Mouse (Mus musculus): ENCODE results near the gene Col4a3. TPM values are rescaled to one million over a fixed set of nuclear protein-coding genes. Genes with fewer than 3 reads are reported as not detected.

Col4a3 gene
- total RNA-seq, 2 experiments from 2014 or later, result 0.88 to 1.9 TPM

DNA sequence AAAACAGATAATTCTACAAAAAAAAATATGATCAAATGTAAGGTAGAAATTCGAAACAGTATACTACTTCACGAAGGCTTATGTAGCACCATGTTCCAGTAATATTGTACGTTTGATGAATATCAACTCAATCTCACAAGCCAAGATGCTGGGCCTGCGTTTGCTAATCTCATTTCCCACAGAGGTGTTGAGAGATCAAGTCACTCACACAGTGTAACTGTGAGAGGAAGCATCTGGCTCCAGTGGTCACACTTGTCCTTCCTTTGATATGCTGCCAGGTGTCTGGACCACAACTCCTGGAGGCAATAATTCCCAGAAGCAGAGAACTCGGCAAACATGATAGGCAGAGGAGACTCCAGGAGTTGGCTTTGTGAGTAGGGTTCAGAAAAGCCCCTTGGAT is 99.6 kb downstream of the Col4a3 start:
- DNase-seq, result no peak

DNA sequence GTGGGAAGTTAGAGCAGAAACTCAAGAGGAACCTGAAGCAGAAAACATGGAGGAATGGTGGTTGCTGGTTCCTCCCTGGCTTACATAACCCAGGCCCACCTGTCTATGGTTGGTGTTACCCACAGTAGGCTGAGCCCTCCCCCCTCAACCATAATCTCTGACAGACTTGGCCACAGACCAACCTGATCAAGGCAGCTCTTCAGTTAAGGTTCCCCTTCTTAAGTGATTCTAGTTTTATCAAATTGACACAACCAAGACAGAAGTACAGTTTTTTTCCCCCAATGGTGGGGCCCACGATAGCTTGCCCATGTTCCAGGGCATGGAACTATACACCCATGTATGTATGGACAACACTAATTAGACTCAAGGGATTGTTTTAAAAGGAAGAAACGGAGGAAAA is 100.1 kb downstream of the Col4a3 start:
- DNase-seq, result no peak

DNA sequence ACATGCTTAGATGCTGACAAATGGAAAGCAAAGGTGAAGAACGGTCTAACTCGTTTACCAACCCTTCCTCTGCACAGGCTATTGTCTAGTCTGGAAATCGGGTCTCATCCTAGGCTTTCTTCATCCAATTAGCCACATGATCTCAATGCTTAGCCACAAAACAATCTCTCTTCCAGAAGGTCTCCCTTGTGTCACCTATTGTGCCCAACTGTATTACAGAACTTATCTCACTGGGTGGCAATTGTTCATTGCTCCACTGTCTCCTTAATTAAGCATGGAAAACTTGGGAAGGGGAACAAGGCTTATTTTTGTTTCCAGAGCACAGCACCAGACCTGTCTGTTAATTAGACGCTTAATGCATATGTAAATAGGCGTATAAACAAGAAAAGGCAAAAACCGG is 101.2 kb downstream of the Col4a3 start:
- DNase-seq, result no peak

DNA sequence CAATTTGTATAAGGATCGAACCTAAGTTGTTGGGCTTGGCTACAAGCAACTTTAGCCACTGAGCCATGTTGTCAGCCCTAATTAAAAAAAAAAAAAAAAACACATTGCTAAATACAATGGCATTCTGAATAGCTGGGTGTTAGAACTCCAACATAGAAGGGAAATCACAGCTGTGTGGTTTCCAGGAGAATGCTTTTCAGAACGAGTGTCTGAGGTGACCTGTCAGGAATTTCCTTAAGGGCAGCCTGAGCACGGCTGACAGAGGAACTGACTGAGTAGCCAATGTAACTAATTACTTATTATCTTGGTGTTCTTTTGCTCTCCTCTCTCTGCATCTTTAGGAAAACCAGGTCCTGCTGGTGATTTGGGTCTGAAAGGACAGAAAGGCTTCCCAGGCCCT is 109.2 kb downstream of the Col4a3 start:
- DNase-seq, result no peak

DNA sequence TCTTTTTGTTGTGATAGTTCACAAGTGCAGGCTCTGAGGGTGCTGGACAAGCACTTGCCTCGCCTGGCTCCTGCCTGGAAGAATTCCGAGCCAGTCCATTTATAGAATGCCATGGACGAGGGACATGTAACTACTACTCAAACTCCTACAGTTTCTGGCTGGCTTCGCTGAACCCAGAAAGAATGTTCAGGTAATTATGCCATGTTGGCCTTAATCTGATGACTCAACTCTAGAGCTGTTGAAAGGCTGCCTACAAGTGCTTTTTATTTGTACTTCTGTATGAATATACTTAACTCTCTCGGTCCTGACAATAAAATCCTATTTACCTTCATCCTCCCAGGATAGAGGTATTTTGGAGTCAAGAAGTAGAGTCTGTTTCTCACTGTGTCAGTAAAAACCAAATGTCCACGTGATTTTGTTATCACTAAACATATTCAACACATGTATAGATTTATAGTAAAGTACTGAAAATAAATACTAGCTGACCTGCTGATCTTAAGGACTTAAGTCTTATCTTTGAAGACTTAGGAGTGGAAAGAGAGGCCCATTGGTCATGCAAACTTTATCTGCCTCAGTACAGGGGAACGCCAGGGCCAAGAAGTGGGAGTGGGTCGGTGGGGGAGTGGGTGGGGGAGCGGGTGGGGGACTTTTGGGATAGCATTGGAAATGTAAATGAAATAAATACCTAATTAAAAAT is 131.2 kb downstream of the Col4a3 start:
- DNase-seq, result no peak

DNA sequence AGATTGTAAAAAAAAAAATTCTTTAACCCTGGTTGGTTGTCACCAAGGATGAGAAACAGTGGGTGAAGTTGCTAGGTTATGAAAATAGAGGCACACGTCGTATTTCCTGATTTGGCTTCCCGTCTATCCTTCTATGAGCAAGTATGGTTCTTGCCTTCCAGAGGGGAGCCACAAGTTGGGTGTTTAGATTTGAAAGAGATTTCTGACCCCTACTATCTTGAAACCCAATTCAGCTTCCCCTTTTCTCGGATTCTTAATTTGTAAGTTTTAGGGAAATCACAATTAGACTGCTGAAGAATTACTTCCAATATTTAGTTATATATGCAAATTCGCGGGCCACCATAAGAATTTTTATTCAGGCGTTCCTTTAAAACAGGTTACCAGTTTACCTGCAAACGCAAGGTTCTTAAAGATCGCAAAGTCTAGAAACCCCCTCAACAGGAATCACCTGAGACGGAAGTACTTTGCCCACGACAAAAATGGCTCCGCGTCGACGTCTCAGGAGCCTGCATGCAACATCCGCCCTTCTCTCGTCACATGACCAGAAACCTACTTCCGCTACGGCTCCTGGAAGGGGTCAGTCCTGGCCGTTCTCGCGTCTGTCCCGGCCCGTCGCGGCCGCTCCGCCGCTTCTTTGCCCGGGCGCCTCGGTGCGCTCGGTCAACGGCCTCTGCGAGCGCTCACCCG is 137.8 kb downstream of the Col4a3 start, which contains the start of gene Mff:
TSS of gene Mff (plus strand) at position 552 of the 687 bp plus-strand sequence.
- DNase-seq, result peak; percentile 88

DNA sequence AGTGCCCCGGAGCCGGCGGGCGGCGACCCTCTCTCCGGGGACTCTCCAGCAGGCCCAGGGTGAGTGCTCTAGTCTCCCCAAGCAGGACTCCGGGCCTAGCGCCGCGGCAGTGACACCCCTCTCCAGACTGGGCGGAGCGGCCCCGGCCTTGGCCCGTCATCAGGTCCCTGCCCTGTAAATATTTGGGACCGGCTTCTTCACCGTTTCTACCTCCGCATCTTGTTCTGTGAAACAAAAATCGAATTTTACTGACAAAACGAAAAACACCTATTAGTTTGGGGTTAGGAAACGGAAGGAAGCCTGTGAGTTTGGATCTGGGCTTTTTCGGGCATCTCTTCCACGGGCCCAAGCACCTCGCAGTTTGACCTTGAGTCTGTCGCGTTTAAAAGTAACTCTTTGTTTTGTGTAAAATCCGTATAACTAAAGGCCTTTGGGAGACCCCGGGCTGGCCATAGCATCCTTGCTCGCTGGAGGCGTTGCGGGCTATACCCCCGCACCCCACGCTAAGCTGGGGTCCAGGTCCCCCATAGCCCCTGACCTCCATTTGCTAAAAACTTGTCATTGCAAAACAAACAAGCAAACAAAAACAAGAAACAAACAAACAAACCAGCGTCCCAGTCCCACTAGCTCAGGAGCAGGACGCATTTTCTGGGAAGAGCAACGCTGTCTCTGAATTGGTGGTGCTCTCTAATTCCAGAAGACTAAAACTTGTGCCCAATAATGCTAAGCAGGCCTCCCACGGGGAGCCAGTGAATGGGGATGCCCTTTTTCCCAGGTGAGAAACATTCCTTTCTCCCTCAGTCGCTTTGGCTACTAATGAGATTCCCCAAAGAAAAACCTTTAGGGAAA is 138.5 kb downstream of the Col4a3 start:
- peak; percentile 82 for DNase-seq

DNA sequence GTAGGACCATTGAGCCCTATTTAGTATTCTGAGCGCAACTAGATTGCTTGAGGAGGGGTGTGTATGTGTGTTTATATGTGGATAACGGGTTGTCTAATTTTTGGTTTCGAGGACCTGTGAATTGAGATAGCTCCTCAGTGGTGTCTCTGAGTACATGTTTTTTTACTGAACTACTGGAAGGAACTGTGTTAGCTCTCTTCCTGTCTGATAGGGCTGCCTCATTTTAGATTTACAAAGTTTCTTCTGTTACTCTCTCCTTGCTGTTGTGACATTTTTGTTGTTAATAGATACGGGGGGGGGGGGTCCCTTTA is 139.1 kb downstream of the Col4a3 start:
- no peak for DNase-seq

DNA sequence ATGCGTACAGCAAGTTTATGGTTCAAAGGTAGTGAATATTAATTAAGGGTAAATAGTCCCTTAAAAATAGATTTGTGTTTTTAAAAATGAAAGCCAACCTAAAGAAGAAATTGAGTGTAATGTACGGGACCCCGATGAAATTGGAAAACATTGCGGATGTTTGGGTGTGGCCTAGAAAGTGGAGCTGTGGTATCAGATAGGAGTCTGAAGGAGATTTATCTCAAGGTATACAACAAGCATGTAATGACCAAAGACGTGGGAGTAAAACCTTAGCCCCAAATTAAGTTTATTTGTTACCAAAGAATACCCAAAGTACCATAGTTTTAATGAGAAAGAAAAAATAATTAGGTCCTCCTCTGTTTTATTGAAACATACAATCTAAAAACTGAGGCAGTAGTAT is 139.8 kb downstream of the Col4a3 start:
- DNase-seq, result no peak

DNA sequence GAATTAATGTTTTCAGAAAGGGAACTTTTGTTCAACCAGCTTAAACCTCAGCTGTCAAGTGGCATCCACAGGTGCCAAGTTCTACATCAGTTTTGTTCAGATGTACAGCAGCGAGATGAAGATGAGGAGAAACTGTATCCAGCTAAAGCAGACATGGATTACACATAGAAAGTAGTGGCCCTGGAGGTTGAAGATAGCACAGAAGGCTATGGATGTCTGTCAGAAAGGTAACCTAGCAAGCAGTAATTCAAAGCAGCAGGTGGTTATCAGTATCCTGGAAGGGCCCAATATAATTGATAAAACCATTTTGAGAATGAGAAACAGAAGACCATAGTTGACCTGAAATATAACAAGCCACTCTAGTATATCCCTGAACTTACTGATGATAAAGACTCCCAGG is 146.6 kb downstream of the Col4a3 start:
- DNase-seq, result no peak

DNA sequence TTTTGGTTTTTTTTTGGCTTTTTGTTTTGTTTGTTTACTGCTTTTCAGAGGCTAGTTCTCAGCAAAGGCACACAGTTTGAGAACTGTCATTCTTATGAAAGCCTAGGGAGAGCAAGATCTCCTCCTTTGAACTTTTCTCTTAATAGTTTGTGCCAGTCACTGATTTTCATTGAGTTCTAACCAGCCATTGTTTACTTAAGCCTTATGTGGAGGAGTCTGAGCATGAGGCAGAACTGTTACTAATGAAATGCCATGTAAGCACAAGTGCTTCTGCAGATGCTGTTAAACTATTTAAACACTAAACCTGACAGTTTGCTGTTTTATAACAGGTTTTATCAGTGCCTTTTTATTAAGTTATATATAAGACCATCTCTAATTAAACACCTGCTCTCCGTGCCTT is 151.3 kb downstream of the Col4a3 start:
- DNase-seq, result no peak

DNA sequence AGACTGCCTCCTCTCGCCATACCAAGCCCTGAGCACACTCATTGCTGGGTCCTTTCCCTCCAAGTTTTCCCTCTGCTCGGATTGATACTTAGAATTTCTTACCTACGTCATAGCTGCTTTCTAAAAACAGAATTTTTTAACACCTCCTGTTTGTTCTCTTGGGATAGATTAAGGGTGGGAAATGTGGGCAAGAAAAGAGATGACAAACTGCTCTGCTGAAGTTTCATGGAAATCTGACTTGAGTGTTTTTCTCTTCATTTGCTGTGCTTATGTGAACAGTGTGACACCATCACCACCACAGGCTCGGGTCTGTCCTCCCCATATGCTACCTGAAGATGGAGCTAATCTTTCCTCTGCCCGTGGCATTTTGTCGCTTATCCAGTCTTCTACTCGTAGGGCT is 154.8 kb downstream of the Col4a3 start:
- DNase-seq, result no peak

DNA sequence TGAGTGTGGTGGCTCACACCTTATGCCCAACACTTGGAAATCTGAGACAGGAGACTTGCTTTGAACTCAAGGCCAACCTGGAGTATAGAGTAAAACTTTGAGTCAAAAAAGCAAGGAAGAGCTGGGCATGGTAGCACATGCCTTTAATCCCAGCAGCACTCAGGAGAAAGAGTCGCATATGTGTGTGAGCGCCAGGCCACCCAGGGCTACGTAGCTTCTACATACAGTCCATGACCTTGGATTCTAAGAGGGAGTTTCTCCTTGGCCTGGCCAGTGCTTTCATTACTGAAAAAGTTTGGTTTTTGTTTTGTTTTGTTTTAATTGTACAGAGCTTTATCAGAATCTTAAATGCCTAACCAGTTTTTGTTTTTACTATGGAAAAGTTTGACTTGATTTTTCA is 157.2 kb downstream of the Col4a3 start:
- no peak for DNase-seq

DNA sequence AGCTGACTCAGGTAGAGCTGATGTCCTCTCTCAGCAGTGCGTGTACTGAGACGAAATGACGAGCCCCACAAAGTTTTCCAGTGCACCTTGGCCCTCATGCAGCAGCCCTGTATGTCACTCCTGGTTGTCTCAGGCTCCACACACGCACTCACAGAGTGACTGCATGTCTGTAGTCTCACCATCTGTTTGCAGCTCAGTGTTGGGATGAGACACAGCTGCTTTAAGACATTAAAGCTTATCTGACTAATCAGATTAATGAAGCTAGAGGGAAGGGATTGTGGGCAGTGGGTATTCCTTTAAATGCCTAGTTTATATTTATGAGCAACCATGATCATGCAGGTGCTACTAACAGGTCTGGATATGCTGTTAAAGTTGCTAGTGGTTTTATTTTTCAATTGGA is 159.7 kb downstream of the Col4a3 start:
- no peak for DNase-seq

DNA sequence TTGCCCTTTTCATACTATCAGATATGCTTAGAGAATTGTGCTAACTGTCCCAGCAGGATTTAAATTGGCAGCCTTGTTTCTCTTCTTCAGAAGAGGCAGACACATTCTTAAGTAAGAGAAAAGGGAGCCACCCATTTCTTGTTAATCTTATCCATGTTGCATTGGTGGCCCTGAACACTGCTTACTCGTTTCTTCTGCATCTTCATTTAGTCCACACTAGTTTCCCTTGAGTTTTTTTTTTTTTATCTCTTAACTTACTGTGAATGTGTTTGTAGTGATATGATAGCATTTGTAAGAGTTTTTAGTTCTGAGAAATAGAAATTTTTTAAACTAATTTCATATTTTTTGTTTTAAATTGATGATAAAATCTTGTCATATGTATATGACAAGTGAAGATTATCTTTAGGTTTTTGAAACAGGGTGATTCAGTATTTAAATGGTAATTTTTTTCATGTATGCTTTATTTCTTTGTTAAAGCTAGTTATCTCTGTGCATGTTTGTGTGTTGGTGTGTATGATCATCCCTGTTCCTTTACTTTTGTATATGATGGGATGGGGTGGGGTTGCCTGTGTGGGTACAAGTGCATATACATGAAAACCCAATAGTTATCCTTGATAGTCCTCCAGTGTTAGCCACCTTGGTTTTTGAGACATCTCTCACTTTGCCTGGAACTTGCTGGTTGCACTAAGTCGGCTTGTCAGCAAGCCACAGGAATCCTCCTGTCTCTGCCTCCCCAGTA is 161.2 kb downstream of the Col4a3 start:
- DNase-seq, result no peak

DNA sequence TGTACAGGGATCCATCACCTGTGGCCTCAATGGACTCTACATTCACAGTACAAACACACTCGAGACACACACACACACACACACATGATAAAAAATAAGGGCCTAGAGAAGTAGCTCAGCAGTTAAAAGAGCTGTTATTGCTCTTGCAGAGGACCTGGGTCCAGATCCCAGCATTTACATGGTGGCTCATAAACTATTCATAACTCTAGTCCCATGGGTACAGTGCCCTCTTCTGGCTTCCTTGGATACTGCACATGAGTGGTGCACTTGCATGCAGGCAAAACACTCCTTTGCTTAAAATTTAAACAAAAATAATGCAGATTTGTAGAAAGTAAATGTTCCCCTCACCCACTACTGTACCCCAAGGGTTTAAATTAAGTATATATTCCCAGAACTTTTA is 172.8 kb downstream of the Col4a3 start:
- DNase-seq, result no peak

DNA sequence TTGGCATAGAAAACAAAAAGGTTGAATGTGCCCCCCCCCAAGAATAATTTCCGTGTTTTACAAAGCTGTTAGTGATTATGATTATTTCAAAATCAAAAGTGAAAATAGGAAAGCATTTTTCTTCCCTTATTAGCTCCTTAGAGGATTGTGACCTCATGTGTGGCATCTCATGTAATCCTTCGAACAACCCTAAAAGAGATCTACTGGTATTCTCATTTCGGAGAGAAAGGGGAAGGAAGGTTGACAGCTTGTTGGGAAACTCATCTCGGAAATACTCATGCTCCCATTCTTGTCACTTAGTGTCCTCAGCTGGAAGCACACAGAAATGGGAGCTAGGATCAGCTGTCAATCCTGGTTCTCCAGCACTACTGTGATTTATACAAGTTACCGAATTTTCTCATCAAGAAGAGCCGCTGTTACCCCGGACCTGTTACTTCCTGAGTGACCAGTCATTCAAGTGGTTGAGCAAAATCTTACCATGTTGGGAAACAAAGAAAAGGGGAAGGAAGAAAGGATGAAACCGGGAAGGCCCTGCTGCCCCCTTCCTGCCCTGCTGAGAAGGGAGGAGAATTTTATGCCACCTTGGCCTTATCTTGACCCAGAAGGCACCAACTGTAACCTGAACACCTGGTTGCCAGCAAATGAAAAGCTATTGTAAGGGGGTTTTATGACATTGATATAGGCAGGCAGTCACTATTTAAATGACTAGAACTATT is 174.9 kb downstream of the Col4a3 start:
- DNase-seq, result no peak

DNA sequence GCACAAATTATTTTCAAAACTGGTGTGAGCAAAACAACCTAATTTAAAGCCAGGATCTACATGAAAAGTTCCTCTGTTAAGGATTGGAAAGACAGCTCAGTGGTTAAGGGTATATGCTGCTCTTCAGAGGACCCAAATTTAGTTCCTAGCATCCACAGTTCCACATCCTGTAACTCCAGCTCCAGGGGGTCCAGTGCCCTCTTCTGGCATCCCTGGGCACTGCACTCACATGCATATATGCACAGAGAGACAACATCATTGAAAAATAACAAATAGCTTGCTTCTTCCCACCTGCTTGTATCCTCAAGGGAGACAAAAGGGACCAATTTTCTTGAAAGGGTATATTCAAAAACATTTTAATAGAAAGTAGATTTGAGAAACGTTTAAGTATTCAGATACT is 175.6 kb downstream of the Col4a3 start:
- DNase-seq, result no peak

DNA sequence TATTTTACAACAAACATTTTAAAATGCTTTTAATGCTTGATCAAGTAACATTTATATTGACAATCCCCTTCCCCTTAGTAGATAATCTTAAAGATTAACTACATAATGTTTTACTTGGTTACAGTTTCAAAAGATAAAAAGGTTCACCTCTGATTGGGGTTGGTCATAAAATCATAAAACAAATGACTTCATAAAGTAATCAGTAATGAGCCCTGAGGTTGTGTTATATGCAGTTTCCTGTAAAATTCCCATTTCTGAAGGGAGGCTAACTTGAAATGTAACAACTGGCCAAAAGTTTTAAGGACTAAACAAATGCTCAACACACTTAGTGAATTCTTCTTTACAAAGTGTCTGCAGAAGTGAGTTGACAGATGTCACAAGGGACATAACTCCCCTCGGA is 179.5 kb downstream of the Col4a3 start:
- no peak for DNase-seq

DNA sequence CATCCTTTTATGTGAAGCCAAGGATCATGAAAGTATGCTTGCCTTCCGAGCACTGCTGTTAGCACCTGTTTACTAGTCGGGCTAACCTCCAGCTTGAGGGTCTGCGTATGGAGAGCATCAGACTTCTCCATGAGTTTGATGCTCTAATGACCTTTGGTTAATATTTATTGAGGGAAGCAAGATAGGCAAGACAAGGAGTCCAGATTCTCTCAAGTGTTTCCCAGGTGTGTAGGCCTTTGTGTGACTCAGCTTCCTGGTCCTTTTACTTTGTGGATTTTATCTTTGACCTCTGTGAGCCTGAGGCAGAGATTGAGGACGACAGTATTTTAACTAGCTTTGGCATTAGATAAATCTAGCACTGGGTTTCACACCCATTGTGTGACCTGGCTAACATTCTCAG is 179.9 kb downstream of the Col4a3 start:
- DNase-seq, result no peak

DNA sequence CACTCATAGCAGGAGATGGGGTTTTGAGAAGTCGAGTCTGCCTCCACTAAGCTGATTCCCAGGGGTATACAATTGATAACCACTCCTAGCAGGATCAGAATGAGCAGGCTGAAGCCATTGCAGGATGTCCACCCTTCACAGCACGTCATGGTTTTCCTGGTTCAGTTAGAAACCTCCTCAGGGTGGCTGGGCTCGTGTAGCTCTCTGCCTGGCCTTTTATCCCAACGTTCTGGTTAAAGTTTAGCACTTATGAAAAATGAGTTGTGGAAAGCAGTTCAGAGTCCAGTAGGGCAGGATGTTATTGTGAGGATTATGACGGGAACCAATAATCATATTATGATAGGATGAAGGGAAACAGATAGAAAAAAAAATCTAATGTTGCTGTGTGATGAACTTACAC is 181.5 kb downstream of the Col4a3 start, which contains the start of gene Tm4sf20:
TSS of gene Tm4sf20 (minus strand) at position 193 of the 400 bp plus-strand sequence.
- DNase-seq, result no peak

DNA sequence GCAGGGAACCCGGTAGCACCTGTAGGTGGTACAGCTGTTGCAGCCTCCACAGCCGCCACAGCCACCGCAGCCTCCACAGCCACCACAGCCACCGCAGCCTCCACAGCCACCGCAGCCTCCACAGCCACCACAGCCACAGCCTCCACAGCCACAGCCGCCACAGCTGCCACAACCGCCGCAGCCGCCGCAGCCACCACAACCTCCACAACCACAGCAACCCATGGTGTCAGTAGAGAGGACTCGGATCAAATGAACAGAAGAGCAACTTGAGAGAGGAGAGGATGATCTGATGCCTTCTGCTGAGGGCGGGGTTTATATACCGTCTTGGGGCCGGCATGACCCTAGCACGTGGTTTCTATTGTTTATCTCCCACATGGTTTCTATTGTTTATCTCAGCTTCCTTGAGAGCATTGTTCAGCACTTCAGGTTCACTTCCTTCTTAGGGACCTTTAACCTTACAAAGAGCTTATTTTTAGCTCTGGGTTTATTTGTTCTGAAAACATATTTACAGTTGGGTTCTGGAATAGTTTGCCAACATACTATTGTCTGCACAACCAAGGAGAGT is 184.4 kb downstream of the Col4a3 start, which contains the start of gene Gm47791:
TSS of gene Gm47791 (minus strand) at position 222 of the 565 bp plus-strand sequence.
- DNase-seq, result no peak
